10 mouse cellular contexts compared by ENCODE assay signal in genomic region chr5:92812936-92813335, GRCm38 (mm10).
DNase-seq lines count a peak whose midpoint lies in the region; ATAC-seq lines count a peak whose summit lies in the region.
"Had no signal": no experiment of that assay in that cellular context is flagged by ENCODE, and none has a peak within 500 bp of the region (broad histone marks: within the 10 kb centered on the region; RNA-seq: fewer than 3 reads in every experiment).

No protein-coding gene starts in this region.

- H3K9ac ChIP-seq in intestine, embryonic 15.5 days, result no peak overlapping the region
- H3K9ac ChIP-seq: embryonic facial prominence, embryonic 13.5 days; liver, embryonic 15.5 days had no signal

- no peak for ATAC-seq in intestine, embryonic 15.5 days

- peaks cover 4% of the 10 kb centered on the region; the same call in 1 of the 2 replicates for H3K36me3 ChIP-seq in heart, embryonic 10.5 days
- no peaks in the 10 kb centered on the region for H3K36me3 ChIP-seq in intestine, embryonic 15.5 days
- H3K36me3 ChIP-seq: embryonic facial prominence, embryonic 13.5 days; liver, embryonic 15.5 days had no signal

- DNase-seq in heart, embryonic 10.5 days (ENCODE audit: low spot score), result peak; percentile 88
- DNase-seq in heart, adult 8-10 months (ENCODE audit: low spot score), result no peak
- peak; percentile 24 to 32 for DNase-seq in cerebellum, postnatal 36 days
- DNase-seq in lung, postnatal 10 days, result peak; percentile 74
- DNase-seq in natural killer cell, adult 2 months (ENCODE audit: low spot score in 2 of 2), result no peak
- no peak for DNase-seq in left cerebral cortex, adult 11 months (ENCODE audit: low spot score)
- no peak for DNase-seq in spleen, adult 18-20 months

- H3K9me3 ChIP-seq in heart, embryonic 10.5 days, result no peaks in the 10 kb centered on the region
- no peaks in the 10 kb centered on the region for H3K9me3 ChIP-seq in intestine, embryonic 15.5 days
- H3K9me3 ChIP-seq: embryonic facial prominence, embryonic 13.5 days; liver, embryonic 15.5 days had no signal

- H3K4me2 ChIP-seq in intestine, embryonic 15.5 days (replicated peaks), result no peak overlapping the region; the same call in 1 of the 2 replicates
- H3K4me2 ChIP-seq: embryonic facial prominence, embryonic 13.5 days; liver, embryonic 15.5 days had no signal

- no peaks in the 10 kb centered on the region for H3K27me3 ChIP-seq in heart, embryonic 10.5 days (ENCODE audit: insufficient read depth, poor library complexity, severe bottlenecking)
- H3K27me3 ChIP-seq in intestine, embryonic 15.5 days (replicated peaks), result no peaks in the 10 kb centered on the region

- H3K4me1 ChIP-seq in heart, embryonic 10.5 days, result peaks cover 55% of the 10 kb centered on the region
- H3K4me1 ChIP-seq in intestine, embryonic 15.5 days (replicated peaks), result peaks cover 35% of the 10 kb centered on the region
- H3K4me1 ChIP-seq: liver, embryonic 15.5 days had no signal

- peak overlapping the region; percentile 77 for H3K27ac ChIP-seq in heart, embryonic 10.5 days
- H3K27ac ChIP-seq in intestine, embryonic 15.5 days, result peak overlapping the region; percentile 36; the same call in 1 of the 2 replicates
- H3K27ac ChIP-seq: embryonic facial prominence, embryonic 13.5 days; liver, embryonic 15.5 days had no signal

- WGBS in heart, embryonic 10.5 days, result 16% methylated on average over 8 of the region's 8 CpGs
- 17% methylated on average over 8 of the region's 8 CpGs for WGBS in intestine, embryonic 15.5 days

- H3K4me3 ChIP-seq in heart, embryonic 10.5 days, result 0 out of 2 replicates have a peak overlapping the region, but pooled peaks have one; percentile 18
- no peak overlapping the region for H3K4me3 ChIP-seq in intestine, embryonic 15.5 days (replicated peaks)
- H3K4me3 ChIP-seq: embryonic facial prominence, embryonic 13.5 days; liver, embryonic 15.5 days had no signal

Comparison
In these comparisons a context has a peak if more than half of its experiments do, and no peak if none do; other contexts are left out.
1. DNase-seq: peak in heart, embryonic 10.5 days (single experiment), cerebellum, postnatal 36 days (2 of 2) and lung, postnatal 10 days (single experiment); none in heart, adult 8-10 months (single experiment), natural killer cell, adult 2 months (0 of 2), left cerebral cortex, adult 11 months (single experiment) and spleen, adult 18-20 months (0 of 2).